Mouse (Mus musculus): ENCODE measurements at regions not wholly inside any gene's neighbourhood (a gene's known extent, or its start where the extent isn't known, plus 50 kb on each side); places are given as distances from the start of the nearest gene placed in this dataset.

DNA sequence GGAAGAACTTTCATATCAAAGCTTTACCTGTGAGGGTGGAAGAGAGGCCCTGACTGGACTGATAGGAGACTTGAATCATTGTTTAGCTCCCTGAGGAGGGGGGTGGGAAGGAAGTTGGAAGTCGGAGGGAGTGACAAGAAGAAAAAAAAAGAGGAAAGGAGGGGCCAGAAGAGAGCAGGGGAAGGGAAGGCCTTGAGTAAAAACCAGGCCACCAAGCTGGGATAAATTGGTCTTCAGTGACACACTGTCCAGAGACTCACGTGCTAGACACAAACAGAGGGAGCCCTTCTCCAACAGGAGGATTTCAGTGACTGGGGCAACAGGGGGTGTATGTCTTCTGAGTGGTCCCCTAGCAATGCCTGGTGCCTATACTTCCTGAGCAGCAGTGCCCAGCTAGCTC lies 172.9 kb downstream of the Dact1 start:
- ATAC-seq, result no peak

DNA sequence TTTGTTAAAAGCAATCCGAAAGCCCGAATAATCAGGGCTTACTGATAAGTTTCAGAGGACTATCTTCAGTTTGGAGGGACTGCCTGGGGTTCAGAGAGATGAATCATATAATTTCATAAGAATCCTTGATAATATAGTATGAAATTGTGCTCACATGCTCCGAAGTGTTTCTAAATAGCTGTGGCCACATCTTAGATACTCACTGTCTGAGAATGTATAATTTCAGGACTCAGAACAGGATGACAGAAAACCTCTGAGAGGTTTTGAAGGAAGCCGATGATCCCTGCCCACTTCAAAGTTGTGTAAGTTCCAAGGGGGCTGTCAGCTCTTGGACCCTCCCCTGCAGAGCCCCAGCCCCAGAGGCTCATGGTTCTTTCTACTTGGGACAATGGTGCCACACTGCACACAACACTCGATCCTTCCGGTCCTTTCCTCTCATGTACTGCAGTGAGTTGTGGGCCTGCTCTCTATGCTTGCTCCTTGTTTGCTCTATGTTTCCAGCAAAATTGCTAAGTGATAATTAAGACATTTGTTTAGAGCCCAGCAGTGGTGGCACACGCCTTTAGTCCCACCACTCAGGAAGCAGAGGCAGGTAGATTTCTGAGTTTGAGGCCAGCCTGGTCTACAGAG lies 174.0 kb downstream of the Dact1 start:
- no peak for ATAC-seq

DNA sequence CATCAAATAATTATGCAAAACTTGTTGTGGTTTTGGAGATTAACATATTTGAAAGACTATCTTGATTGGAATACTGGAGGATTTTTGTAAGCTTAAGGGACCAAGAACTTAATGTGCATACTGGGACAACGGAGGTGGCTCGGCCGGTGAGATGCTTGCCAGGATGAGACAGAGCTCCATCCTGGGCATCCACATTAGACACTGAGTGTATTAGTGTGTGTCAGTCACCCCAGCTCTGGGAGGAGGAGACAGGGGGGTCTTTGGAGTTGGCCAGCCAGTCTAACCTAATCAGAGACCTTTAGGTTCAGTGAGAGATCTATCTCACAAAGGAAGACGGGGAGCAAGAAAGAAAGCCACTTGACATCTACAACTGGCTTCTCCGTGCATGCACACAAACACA lies 174.6 kb downstream of the Dact1 start:
- ATAC-seq, result no peak

DNA sequence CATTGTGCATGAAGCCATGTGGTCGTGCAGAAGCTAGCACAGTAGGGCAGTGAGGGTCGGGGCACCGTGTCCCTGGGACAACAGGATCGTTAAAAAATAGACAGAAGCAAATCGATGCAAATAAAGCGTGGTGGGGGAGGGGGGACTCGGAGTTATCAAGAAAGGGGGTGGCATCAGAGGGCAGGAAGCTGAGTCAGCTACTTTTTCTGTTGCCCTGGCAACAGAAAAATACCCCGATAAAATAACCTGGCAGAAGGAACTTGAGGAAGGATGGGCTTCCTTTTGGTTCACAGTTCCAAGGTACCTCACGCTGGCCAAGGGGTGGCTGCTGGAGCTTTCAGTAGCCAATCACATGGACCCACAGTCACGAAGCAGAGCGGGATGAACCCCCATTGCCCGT lies 176.4 kb downstream of the Dact1 start:
- no peak for ATAC-seq

DNA sequence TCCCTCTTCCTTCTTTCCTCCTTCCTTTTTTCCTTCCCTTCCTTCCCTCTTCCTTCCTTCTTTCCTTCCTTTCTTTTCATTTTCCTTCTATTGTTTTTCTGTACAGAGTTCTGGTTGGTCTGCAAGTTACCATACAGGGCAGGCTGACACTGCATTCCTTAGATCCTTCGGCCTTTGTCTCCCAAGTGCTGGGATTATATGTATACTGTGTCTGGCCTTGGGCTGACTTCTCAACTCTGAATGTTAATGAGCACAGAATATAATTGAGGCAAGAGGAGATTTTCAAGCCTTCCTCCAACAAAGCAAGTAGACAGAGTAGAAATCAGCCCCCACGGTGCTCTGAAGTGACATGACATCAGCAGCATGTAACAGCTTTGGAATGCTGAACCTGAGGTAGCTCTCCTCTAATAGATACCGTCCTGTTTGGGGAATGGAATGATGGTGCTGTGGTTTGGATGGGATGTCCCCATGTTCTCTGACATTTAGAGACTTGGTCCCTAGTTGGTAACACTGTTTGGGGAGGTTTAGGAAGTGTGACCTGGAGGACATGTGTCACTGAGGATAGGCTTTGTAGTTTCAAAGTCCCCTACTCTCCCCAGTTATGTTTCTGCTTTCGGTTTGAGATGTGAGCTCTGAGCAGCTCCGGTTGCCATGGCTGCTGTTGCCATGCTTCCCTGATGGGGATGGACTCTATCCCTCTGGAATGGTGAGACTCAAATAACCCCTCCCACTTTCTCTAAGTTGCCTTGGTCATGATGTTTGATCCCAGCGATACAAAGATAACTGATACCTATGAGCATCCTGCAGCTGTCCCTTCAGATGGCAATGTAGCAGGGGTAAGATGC lies 178.1 kb downstream of the Dact1 start:
- no peak for ATAC-seq

DNA sequence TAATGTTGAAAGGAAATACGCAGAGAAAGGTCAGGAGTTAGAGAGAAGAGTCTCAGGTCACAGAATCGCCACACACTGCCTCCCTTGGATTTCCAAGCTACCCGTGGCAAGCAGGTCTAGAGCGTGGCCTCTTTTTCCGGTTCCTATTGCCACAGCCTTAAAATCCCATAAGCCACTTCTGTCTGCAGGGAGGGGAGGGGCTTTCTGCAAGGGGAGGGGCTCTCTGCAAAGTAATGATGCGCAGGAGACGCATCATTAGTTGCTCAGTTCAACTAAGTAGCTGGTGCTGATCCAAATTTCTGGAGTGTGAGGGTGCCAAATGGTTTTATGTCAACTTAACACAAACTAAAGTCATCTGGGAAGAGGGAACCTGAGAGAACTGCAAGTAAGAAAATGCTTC lies 179.6 kb downstream of the Dact1 start:
- no peak for ATAC-seq

DNA sequence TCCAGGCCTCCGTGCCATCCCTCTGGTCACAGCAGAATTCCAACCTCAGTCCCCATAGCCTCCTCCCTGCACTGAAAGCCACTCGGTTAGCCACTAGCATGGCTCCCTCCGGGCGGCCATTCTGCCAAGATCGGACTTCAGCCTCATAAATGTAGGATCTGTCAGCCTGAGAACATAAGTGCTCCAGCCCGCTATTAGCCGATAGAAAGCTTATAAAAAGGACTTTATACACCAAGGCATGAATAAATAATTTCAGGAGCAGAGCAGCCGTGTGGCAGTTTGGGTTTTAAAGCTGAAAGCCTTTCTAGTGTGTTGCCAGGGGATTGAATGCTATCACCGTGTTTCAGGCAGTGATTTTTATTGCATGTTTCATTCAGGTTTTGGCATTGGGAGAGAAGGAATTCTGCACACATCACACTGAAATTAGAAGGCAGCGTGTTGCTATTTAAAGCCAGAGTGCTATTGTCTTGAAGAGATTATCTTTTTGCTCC lies 185.2 kb downstream of the Dact1 start:
- ATAC-seq, result no peak

DNA sequence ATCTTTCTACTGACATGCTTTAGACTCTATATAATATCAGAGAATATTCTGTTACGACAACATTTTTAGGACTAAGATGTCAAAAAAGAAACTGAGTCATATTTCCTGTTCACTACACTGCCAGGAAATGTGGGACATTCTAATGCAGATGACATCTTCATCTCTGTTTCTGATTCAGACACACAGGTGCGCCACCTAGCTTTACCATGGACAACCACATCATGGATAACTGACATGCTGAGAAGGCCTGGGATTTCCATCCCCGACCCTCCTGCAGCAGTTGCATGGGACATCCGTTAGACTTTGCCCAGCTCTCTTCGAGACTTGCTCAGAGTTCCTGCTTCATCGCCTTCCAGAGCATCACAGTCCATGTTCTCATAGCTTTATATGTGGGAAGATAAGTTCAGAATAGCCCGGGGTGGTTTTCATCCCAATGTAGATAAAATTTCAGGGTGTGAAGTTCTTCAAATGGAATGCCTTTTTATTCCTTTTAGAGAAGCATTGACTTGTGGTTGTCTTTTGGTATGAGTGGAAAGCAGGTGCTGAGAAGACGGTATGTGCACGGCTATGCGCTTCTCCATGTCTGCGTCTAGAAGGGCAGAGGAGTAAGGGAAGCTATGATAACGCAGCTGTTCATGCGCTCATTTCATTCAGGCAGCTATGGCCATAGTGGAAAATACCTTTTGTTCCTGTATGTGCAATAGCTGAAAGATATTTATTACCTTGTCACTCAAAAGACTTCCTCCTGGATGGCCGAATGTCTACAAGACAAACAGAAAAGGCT lies 188.8 kb downstream of the Dact1 start:
- ATAC-seq, result no peak

DNA sequence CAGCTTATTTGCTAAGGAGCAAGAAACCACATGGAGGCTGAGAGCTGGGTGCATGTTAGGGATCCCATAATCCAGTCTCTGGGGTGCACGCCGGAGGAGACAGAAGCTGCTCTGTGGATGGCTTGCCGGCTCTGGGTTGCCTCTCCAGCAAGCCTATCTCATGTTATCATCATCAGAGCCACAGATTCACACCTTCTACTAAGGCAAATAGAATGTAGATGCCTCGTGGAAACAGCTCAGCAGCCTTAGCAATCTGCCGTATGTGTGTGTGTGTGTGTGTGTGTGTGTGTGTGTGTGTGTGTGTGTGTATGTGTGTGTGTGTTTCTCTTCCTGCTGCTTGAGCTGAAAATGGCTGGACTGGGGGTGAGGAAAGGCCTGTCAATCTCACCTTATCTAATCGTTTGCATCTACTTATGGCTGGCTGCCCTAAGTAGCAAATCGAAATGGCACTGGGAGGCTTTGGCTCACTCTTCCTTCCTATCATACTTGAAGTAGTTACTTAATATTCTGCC lies 191.7 kb downstream of the Dact1 start:
- ATAC-seq, result no peak

DNA sequence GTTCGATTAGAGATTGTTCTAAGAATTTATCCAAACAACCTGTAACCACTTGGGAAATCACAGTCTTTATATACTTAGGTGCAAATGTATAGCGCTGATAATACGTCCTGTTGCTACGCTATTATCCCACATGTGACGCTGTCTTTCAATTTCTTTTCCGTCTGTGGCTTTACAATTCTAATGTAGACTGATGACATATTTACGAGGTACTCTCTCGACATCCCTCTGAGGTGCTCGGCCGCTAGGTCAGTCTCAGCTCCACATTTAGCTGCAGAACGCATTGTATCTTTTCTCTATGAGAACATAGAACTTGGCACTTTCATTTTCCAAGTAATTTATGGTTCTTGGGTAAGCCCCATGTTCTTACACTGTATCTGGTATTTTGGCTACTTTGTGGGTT lies 193.6 kb downstream of the Dact1 start:
- no peak for ATAC-seq

DNA sequence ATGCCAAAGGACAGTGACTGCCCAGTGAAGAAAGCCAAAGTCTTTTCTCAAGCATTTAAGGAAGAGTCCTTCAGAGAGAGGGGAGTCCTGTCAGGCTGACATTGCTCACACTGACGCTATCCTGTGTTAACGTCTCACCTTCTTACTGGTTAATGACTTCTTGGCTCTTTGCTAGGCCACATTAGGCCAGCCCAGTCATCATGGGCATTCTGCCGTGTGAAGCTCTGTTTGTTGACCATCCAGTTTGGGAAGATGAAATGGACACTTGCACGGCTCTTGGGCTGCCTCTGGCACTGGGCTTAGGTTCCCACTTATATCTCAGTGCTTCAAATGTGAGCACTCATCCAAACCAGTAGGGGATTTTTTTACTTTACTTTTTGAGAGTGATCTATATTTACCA lies 196.5 kb downstream of the Dact1 start:
- no peak for ATAC-seq

DNA sequence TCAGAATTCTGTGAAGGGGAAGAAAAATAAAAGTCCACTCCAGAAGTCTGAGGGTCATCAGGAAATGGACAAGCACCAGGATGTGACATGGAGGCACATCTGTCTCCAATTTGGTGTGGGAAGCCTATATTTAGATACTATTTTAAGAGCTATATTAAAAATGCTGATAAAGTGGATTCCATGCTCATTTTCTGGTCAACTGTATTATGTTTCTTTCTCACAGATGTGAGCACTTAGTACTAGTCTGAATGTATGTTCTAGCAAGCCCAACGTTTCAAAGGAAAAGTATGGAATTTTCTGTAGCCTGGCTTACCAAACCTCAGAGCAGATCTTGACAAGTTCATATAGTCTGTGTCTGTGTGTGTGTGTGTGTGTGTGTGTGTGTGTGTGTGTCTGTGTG lies 197.0 kb downstream of the Dact1 start:
- no peak for ATAC-seq

DNA sequence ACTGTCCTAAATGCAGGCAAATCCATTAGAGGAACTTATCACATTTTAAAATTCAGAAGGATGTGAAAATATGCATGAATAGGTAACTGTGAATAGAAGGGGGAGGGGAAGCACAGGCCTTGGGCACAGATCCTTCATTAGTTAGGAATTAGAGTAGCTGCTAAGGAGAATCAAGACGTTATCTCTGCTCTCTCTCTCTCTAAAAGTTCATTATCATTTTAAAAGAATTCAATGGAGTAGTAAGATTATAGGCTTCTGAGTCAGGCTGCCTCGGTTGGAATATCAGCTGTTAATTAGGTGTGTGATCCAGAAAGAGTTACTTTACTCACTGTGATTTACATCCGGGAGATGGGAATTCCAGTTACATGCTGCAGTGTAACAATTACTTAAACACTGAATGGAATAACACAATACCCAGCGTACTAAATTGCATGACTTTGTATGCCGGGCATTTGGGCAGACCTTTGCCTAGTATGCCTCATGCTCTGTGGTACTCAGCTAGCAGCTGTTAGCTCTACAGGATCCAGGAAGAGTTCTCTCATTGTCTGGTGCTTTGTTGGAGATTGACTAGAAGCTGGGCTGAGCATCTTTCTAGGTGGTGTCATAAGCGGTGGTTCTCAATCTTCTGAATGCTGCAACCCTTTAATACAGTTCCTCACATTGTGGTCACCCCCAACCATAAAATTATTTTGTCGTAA lies 203.4 kb downstream of the Dact1 start:
- no peak for ATAC-seq

DNA sequence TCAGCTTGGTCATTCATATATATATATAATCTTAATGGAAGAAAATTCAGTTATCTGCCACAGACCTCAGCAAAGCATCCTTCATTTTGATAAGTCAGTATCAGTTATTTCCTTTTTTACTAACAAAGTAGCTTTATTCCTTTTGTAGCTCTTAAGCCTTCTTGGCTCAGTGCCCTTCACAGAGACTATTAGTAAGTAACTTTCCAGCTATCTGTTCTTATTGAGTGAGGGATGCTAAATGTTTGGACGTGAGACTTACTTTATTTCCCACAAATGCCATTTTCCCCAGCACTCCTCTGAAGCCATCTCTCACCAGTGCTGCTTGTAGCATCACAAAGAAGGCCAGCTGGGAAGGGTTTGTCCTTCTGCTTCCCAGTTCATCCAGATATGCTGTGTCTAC lies 209.8 kb downstream of the Dact1 start:
- ATAC-seq, result no peak

DNA sequence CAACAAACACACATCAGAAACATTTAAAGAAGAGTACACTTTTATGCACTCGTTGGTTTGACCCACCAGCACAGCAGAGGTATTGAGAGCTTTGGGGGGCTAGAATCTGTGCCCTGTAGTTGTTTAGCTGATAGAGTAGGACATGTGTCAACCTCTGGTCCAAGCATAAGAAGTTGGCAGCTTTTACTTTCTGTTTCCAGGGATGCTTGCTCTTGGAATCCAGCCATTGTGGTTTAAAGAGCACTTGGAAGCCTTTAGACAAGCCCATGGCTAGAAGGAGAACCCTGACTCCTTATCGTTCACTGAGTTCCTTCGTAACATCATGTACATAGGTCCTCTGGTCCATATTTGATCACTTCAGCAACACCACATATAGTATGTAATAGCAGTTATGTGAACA lies 212.3 kb downstream of the Dact1 start:
- ATAC-seq, result no peak

DNA sequence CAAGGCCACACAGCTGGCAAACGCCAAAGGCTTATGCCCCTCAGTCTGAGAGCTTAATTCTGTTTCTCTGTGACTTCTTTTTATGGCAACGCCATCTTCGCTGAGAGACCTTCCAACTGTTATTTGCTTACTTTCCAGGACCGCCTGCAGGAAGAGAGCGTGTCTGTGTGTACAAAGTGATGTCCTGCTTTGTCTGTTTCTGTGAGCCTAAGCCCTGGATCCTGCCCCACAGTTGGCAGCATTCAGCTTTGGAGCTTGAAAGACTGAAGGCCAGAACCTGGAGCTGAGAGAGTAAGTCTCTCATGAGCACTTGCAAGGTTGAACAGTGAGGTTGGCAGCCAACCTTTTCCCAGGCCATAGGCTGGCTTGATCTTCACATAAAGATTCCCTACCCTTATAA lies 212.8 kb downstream of the Dact1 start:
- no peak for ATAC-seq

DNA sequence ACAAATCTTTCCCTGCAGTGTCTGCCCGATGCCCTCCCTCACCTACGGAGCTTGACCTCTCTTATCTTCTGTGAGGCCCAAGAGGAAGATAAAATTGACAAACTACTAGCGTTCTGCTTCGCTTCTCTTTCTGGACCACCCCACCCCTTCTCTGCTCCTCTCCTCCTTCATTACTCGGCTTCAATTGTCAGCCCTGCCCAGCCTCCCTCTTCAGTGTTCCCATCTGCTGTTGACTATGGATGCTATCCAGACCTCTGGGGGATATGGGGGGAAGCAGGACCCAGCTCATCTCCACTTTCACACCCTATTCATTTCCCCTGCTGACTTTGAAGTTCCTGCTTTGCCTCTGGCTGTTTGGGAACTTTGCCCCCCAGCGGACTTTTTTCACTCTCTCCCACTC lies 214.5 kb downstream of the Dact1 start:
- no peak for ATAC-seq

DNA sequence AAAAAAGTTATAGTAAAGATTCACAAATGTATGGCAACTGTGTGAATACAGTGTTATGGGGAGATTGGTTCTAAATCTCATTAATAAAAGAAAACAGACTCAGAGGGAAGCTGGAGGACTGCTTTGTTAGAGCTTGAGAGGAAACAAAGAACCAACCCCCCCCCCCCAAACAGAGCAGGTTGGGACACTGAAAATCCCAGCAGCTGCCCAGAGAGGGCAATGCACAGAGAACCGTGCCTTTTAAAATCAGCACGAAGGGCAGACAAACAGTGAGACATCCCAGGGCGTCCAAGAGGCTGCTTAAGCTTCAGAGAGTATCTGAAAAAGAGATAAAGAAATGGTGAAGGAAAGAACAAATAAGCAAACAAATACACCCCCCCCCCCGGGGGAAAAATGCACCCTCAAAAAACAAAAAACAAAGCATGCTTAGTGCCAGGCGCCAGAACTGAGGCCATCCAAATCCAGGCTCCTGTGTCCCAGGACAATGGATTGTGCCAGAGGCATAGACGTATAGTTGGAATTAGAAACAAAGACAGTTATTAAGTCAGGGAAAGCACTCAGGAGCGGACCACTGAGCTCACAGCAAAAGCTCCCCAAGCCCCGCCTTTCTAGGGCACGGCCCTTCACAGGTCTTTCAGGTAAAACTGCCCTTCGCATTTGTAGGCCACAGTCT lies 215.7 kb downstream of the Dact1 start:
- no peak for ATAC-seq

DNA sequence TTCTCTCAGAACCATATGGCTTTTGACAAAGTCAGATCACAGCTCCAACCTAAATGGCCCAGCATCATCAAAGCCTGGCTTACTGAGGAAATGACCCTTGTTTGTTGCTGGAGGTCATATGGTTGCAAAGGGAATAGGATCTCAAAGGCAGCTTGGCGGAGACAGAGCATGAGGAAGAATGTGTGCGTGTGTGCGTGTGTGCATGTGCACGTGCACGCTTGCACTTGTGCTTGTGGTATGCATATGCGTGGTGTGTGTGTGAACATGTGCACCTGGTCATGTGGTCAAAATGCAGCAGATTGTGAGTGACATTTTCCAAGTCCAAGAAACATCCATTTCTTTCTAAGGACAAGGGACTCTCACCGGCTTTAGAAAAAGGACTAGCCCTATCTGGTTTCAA lies 216.9 kb downstream of the Dact1 start:
- no peak for ATAC-seq

DNA sequence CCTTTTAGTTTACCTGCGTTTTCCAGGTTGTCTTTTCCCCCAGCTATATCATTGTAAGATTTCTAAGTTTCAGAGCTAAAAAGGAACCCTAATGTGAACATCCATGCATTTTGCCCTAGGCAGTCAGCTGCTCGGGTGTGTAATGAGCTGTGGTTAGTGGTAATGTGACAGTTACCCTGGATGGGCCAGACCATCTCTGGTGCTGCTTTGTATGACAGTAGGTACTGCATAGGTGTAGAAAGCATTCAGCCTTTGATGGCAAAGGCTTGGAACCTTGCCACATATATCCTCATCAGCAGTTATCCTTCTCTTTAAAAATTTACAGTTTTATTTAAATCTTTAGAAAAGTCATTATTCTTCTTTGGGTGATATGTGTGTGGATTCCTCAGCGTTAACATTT lies 222.5 kb downstream of the Dact1 start:
- ATAC-seq, result no peak

DNA sequence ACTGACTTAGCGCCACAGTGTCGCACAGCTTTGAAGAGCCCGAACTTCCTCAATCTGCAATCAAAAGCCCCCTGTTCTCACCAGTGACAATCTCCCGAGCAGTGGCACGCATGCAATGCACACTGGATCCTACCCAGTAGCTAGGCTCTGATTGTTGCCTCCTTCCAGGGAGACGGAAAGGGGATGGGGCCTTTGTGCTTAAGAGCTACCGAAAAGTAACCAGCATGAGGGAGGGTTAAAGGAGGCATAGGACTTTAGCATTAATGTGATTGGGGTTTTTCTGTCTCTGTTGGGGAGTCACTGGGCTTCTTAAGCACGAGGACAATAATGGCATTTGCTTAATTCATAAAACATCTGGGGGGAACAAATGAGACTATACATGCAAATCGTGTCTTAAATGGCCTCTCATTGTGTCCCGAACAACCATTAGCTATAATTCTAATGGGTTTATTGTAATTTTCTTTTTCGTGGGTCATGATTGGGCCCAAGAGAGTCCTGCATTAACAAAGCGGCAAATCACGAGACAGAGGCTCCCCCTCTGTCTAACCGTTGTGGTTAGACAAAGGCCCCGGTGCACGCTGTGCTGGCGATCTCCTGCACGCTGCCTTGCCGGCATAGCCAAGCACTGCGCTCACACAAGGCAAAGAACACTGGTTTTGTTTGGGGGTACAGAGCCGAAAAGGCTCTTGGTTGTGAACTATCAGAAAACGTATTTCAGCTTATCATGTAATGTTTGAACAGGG lies 223.2 kb downstream of the Dact1 start:
- ATAC-seq, result no peak
